Mouse (Mus musculus): ENCODE measurements around the gene Dtx1. TPM values are rescaled to one million over a fixed set of nuclear protein-coding genes. Genes with fewer than 3 reads are reported as not detected.

Gene Dtx1
- polyA plus RNA-seq, 1 experiment from 2014 or later = 44.8 TPM

DNA sequence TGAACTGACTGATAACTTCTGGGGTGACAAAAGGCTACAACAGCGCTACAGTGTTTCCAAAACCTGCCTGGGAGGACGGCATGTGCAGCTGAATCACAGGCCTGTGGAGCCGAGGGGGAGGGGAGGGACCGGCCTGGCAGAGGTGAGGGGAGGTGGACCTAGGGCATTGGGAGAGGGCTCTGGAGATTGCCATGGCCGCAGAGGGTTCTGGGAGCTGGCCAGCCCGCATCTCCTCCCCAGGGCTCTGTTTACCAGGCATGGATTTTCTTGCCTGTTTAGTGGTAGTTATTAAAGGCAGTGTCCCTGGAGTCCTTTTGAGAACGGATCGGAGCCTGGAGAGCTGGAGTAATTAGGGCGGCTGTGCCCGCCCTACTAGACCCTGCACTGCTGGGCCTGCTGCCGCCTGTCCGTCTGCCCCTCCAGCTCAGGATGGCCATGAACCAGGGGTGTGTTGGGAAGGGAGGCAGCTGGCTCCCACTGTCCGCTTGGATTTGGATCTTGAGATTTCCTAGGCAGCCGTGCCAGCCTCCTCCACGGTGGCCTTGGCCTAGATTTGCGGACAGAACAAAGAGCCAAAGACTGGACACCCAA lies 12.8 kb downstream of the Dtx1 start:
- H3K4me1 ChIP-seq (ENCODE audit: control insufficient read depth, insufficient read depth, low read depth, low read length) = peaks cover 38% of the 10 kb centered on the region
- H3K4me2 ChIP-seq (ENCODE audit: low read length) = no peak overlapping the region
- H3K9ac ChIP-seq (ENCODE audit: low read depth, low read length) = peak overlapping the region; percentile 17; the same call in 1 of the 2 replicates
- peak; percentile 55; the same call in 1 of the 2 replicates for ATAC-seq
- no peaks in the 10 kb centered on the region for H3K9me3 ChIP-seq (ENCODE audit: control insufficient read depth, low read length)
- WGBS = 28% methylated on average over 16 of the region's 16 CpGs
- peaks cover 4% of the 10 kb centered on the region; the same call in 1 of the 2 replicates for H3K36me3 ChIP-seq (ENCODE audit: control insufficient read depth, insufficient read depth, low read length)
- peaks cover 22% of the 10 kb centered on the region for H3K27me3 ChIP-seq (replicated peaks; ENCODE audit: control insufficient read depth, insufficient read depth, low read length)
- H3K27ac ChIP-seq (ENCODE audit: low read depth, low read length) = peak overlapping the region; percentile 69
- no peak overlapping the region for H3K4me3 ChIP-seq (ENCODE audit: low read length)

GRCm38 (mm10) chr5:120698181-120698580 lies 13.5 kb downstream of the Dtx1 start:
- H3K9ac ChIP-seq (ENCODE audit: low read depth, low read length) = no peak overlapping the region

GRCm38 (mm10) chr5:120696865-120697264 lies 14.9 kb downstream of the Dtx1 start:
- H3K9ac ChIP-seq (ENCODE audit: low read depth, low read length) = no peak overlapping the region
- no peak overlapping the region for H3K27ac ChIP-seq (ENCODE audit: low read depth, low read length)
- H3K4me1 ChIP-seq (ENCODE audit: control insufficient read depth, insufficient read depth, low read depth, low read length) = peaks cover 38% of the 10 kb centered on the region
- peaks cover 10% of the 10 kb centered on the region for H3K36me3 ChIP-seq (ENCODE audit: control insufficient read depth, insufficient read depth, low read length)
- H3K4me2 ChIP-seq (ENCODE audit: low read length) = no peak overlapping the region
- H3K4me3 ChIP-seq (ENCODE audit: low read length) = no peak overlapping the region
- no peak for ATAC-seq
- 54% methylated on average over 4 of the region's 4 CpGs for WGBS
- H3K27me3 ChIP-seq (replicated peaks; ENCODE audit: control insufficient read depth, insufficient read depth, low read length) = peaks cover 23% of the 10 kb centered on the region
- no peaks in the 10 kb centered on the region for H3K9me3 ChIP-seq (ENCODE audit: control insufficient read depth, low read length)

More at GRCm38 (mm10) chr5:120698181-120698580, 13.5 kb downstream of the Dtx1 start:
- Histone ChIP-seq H3K27me3 (replicated peaks; ENCODE audit: control insufficient read depth, insufficient read depth, low read length) (peaks cover 23% of the 10 kb centered on the region), H3K36me3 (ENCODE audit: control insufficient read depth, insufficient read depth, low read length) (peaks cover 6% of the 10 kb centered on the region), H3K4me2 (ENCODE audit: low read length) (no peak overlapping the region), H3K4me3 (ENCODE audit: low read length) (no peak overlapping the region), H3K4me1 (ENCODE audit: control insufficient read depth, insufficient read depth, low read depth, low read length) (peaks cover 38% of the 10 kb centered on the region), H3K9me3 (ENCODE audit: control insufficient read depth, low read length) (no peaks in the 10 kb centered on the region), H3K27ac (ENCODE audit: low read depth, low read length) (no peak overlapping the region; the same call in 1 of the 2 replicates)
- no peak for ATAC-seq
- WGBS = 86% methylated on average over 3 of the region's 3 CpGs

DNA sequence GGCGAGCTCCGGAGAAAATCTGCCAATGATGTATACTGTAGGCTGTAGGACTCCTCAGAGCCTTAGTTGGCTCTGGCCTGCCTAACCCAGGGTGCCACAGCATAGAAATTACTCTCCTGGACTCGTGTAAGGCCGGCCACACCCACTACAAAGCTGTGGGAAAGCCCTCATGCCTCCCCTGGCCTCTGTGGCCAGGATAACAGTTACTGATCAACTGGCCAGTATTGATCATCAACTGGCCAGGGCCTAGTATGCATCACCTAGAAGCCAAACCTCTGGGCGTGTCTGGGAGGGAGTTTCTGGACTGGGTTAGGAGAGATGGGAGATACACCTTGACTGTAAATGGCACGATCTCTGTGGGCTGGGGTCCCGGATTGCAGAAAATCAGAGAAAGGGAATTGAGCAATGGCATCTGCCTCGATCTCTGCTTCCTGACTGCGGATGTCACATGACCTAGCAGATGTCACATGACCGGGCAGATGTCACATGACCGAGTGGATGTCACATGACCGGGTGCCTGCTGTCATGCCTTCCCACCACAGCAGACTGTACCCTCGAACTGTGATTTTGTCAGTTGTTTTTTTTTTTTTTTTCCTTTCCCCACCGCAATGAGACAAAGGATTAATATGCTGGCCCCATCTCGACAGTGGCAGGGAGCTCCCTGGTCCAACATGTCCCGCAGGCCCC lies 15.5 kb downstream of the Dtx1 start:
- H3K36me3 ChIP-seq (ENCODE audit: control insufficient read depth, insufficient read depth, low read length) = peaks cover 11% of the 10 kb centered on the region
- H3K9me3 ChIP-seq (ENCODE audit: control insufficient read depth, low read length) = no peaks in the 10 kb centered on the region
- no peak overlapping the region for H3K4me3 ChIP-seq (ENCODE audit: low read length)
- peaks cover 38% of the 10 kb centered on the region for H3K4me1 ChIP-seq (ENCODE audit: control insufficient read depth, insufficient read depth, low read depth, low read length)
- H3K4me2 ChIP-seq (ENCODE audit: low read length) = no peak overlapping the region
- no peak overlapping the region for H3K9ac ChIP-seq (ENCODE audit: low read depth, low read length)
- no peak for ATAC-seq
- H3K27me3 ChIP-seq (replicated peaks; ENCODE audit: control insufficient read depth, insufficient read depth, low read length) = peaks cover 23% of the 10 kb centered on the region
- WGBS = 78% methylated on average over 16 of the region's 16 CpGs
- H3K27ac ChIP-seq (ENCODE audit: low read depth, low read length) = no peak overlapping the region

DNA sequence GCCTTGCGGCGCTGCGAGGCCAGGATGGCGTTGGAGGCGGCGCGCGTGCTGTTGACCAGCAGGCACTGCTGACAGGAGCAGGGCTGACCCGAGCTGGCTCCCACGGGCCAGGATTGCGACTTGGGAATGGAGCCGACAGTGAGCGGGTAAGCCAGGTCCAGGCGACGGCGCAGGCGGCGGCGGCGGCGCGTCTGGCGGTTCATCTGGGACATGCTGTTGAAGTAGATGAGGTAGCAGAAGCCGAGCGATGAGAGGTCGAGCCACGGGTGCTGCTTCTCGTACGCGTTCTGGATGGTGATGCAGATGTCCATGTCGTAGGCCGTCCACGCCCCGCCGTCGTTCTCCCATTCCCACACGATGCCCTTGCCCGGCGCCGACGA lies 17.0 kb downstream of the Dtx1 start:
- Histone ChIP-seq H3K27ac (ENCODE audit: low read depth, low read length) (no peak overlapping the region), H3K4me1 (ENCODE audit: control insufficient read depth, insufficient read depth, low read depth, low read length) (peaks cover 27% of the 10 kb centered on the region), H3K4me2 (ENCODE audit: low read length) (no peak overlapping the region), H3K4me3 (ENCODE audit: low read length) (no peak overlapping the region), H3K27me3 (replicated peaks; ENCODE audit: control insufficient read depth, insufficient read depth, low read length) (peaks cover 23% of the 10 kb centered on the region), H3K9me3 (ENCODE audit: control insufficient read depth, low read length) (no peaks in the 10 kb centered on the region), H3K36me3 (ENCODE audit: control insufficient read depth, insufficient read depth, low read length) (peaks cover 14% of the 10 kb centered on the region), H3K9ac (ENCODE audit: low read depth, low read length) (peak overlapping the region; percentile 38; the same call in 1 of the 2 replicates)
- ATAC-seq = no peak
- 9% methylated on average over 38 of the region's 41 CpGs for WGBS

GRCm38 (mm10) chr5:120693931-120694694 lies 17.6 kb downstream of the Dtx1 start:
- Histone ChIP-seq H3K4me1 (ENCODE audit: control insufficient read depth, insufficient read depth, low read depth, low read length) (peaks cover 21% of the 10 kb centered on the region), H3K9ac (ENCODE audit: low read depth, low read length) (no peak overlapping the region), H3K9me3 (ENCODE audit: control insufficient read depth, low read length) (no peaks in the 10 kb centered on the region), H3K27me3 (replicated peaks; ENCODE audit: control insufficient read depth, insufficient read depth, low read length) (peaks cover 23% of the 10 kb centered on the region), H3K4me2 (ENCODE audit: low read length) (no peak overlapping the region), H3K27ac (ENCODE audit: low read depth, low read length) (no peak overlapping the region), H3K4me3 (ENCODE audit: low read length) (no peak overlapping the region), H3K36me3 (ENCODE audit: control insufficient read depth, insufficient read depth, low read length) (peaks cover 14% of the 10 kb centered on the region)
- whole genome bisulfite sequencing = 12% methylated on average over 35 of the region's 38 CpGs
- ATAC-seq = no peak

DNA sequence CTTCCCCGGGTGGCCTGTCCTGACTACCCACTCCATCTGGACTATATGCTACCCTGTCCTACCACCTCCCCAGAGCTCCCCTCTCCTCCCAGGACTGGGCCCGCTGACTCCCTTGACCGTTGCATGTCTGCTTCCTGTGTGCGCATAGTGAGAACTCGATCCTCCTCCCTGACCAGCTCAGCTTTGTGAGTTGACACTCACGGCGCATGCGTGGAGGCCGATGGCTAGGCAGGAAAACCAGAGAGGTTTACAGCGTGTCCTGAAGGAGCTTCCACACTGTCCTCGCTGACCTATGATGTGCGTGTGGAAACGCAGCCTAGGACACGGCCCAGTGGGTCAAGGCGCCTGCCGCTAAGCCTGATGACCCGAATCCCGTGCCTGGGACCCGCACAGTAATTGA lies 19.7 kb downstream of the Dtx1 start:
- no peak overlapping the region for H3K4me3 ChIP-seq (ENCODE audit: low read length)
- H3K27me3 ChIP-seq (replicated peaks; ENCODE audit: control insufficient read depth, insufficient read depth, low read length) = peaks cover 21% of the 10 kb centered on the region
- H3K9ac ChIP-seq (ENCODE audit: low read depth, low read length) = no peak overlapping the region
- H3K9me3 ChIP-seq (ENCODE audit: control insufficient read depth, low read length) = no peaks in the 10 kb centered on the region
- no peak for ATAC-seq
- no peak overlapping the region for H3K27ac ChIP-seq (ENCODE audit: low read depth, low read length)
- WGBS = 77% methylated on average over 19 of the region's 19 CpGs
- no peak overlapping the region for H3K4me2 ChIP-seq (ENCODE audit: low read length)
- peaks cover 14% of the 10 kb centered on the region for H3K36me3 ChIP-seq (ENCODE audit: control insufficient read depth, insufficient read depth, low read length)
- H3K4me1 ChIP-seq (ENCODE audit: control insufficient read depth, insufficient read depth, low read depth, low read length) = peaks cover 6% of the 10 kb centered on the region; the same call in 1 of the 2 replicates

GRCm38 (mm10) chr5:120690417-120690816 lies 21.3 kb downstream of the Dtx1 start:
- peaks cover 5% of the 10 kb centered on the region; the same call in 1 of the 2 replicates for H3K4me1 ChIP-seq (ENCODE audit: control insufficient read depth, insufficient read depth, low read depth, low read length)
- ATAC-seq = no peak
- H3K9ac ChIP-seq (ENCODE audit: low read depth, low read length) = no peak overlapping the region; the same call in 1 of the 2 replicates
- H3K4me2 ChIP-seq (ENCODE audit: low read length) = no peak overlapping the region
- no peaks in the 10 kb centered on the region for H3K9me3 ChIP-seq (ENCODE audit: control insufficient read depth, low read length)
- 50% methylated on average over 4 of the region's 4 CpGs for WGBS
- peaks cover 16% of the 10 kb centered on the region for H3K27me3 ChIP-seq (replicated peaks; ENCODE audit: control insufficient read depth, insufficient read depth, low read length)
- H3K4me3 ChIP-seq (ENCODE audit: low read length) = no peak overlapping the region
- no peak overlapping the region for H3K27ac ChIP-seq (ENCODE audit: low read depth, low read length)
- peaks cover 18% of the 10 kb centered on the region for H3K36me3 ChIP-seq (ENCODE audit: control insufficient read depth, insufficient read depth, low read length)

GRCm38 (mm10) chr5:120688434-120688833 lies 23.3 kb downstream of the Dtx1 start:
- WGBS = 37% methylated on average over 4 of the region's 4 CpGs
- Histone ChIP-seq H3K9ac (ENCODE audit: low read depth, low read length) (no peak overlapping the region), H3K4me1 (ENCODE audit: control insufficient read depth, insufficient read depth, low read depth, low read length) (no peaks in the 10 kb centered on the region), H3K27me3 (replicated peaks; ENCODE audit: control insufficient read depth, insufficient read depth, low read length) (peaks cover under 1% of the 10 kb centered on the region; the same call in 1 of the 2 replicates), H3K4me2 (ENCODE audit: low read length) (no peak overlapping the region), H3K9me3 (ENCODE audit: control insufficient read depth, low read length) (no peaks in the 10 kb centered on the region), H3K4me3 (ENCODE audit: low read length) (no peak overlapping the region), H3K27ac (ENCODE audit: low read depth, low read length) (no peak overlapping the region), H3K36me3 (ENCODE audit: control insufficient read depth, insufficient read depth, low read length) (peaks cover 15% of the 10 kb centered on the region)
- ATAC-seq = no peak
